Mouse (Mus musculus): ENCODE data around the gene Gm40193.

DNA sequence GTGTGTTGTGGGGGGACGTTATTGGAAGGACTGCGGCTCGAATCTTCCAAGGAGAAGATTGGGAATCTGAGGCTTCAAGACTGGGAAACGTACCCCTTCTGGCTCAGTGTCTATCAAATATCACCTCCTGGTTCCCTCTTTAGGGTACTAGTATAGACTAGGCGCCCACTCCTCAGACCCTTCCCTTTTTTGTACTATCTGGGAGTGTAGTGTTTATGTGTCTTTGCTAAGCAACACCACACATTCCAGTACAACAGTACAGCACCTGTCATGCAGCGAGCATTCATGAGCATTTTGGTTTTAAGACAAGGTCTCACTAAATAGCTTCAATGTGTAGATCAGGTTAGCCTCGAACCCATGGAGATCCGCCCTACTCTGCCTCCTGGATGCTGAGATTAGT, 18.8 kb upstream of the Gm40193 start:
- TF ChIP-seq GATA1 (IDR thresholded peaks at IDR 0.05; ENCODE audit: borderline replicate concordance, low read length): no peak
- no peak for TF ChIP-seq FLI1 (IDR thresholded peaks at IDR 0.05; ENCODE audit: low read length)
